Mouse (Mus musculus): ENCODE data around the gene Phc3. TPM values are rescaled to one million over a fixed set of nuclear protein-coding genes. Genes with fewer than 3 reads are reported as not detected.
A peak's percentile ranks its signal among the peaks of the same experiment; 100 is the strongest.

Gene Phc3
- total RNA-seq, 2 experiments from 2014 or later = 40.8 to 41.3 TPM

- intact Hi-C loops (cut with DNase I) = loop anchor here (1.0 to 2.0 kb wide), 2 partner anchors 27 to 393 kb away; partner anchors contain the start of genes Mynn and Phc3
- no peak; the same call in 1 of the 2 replicates for TF ChIP-seq CTCF (IDR thresholded peaks at IDR 0.05)
- DNase-seq (ENCODE audit: extremely low spot score in 1 of 2, low spot score in 2 of 2) = peak in 1 of 2 experiments; percentile 57
- H3K4me3 ChIP-seq = peak overlapping the region; percentile 84
- H3K27ac ChIP-seq = peak overlapping the region; percentile 95
These were observed 26.9 kb upstream of the Phc3 start for GRCm38 (mm10) chr3:30995899-30996687.

GRCm38 (mm10) chr3:30995283-30995898, 26.2 kb upstream of the Phc3 start, which contains the start of gene Prkci:
Prkci (plus strand) TSS chr3:30995747.
- TF ChIP-seq CTCF (IDR thresholded peaks at IDR 0.05) = no peak
- peak within 1 kb of the TSS; percentile 95 for H3K27ac ChIP-seq
- intact Hi-C loops (cut with DNase I) = loop anchor here (1.0 kb wide), 1 partner anchor 26 kb away; the partner anchor contains the start of gene Phc3
- peak; percentile 90 to 91 for DNase-seq (ENCODE audit: extremely low spot score in 1 of 2, low spot score in 2 of 2)
- H3K4me3 ChIP-seq = peak within 1 kb of the TSS; percentile 84

GRCm38 (mm10) chr3:30994859-30995258, 25.6 kb upstream of the Phc3 start:
- no peak for TF ChIP-seq CTCF (IDR thresholded peaks at IDR 0.05)
- DNase-seq (ENCODE audit: extremely low spot score in 1 of 2, low spot score in 2 of 2) = no peak
- Histone ChIP-seq H3K27ac (peak overlapping the region; percentile 95), H3K4me3 (peak overlapping the region; percentile 84)
- intact Hi-C loops (cut with DNase I) = loop anchor here (1.0 kb wide), 1 partner anchor 26 kb away; the partner anchor contains the start of gene Phc3

GRCm38 (mm10) chr3:30993066-30993573, 23.9 kb upstream of the Phc3 start:
- TF ChIP-seq CTCF (IDR thresholded peaks at IDR 0.05) = no peak
- no peak for DNase-seq (ENCODE audit: extremely low spot score in 1 of 2, low spot score in 2 of 2)
- no peak overlapping the region for H3K27ac ChIP-seq
- H3K4me3 ChIP-seq = no peak overlapping the region
- intact Hi-C loops (cut with DNase I) = no loop called here

- no peak overlapping the region for H3K27ac ChIP-seq
- no peak for DNase-seq (ENCODE audit: extremely low spot score in 1 of 2, low spot score in 2 of 2)
- no peak for TF ChIP-seq CTCF (IDR thresholded peaks at IDR 0.05)
- H3K4me3 ChIP-seq = no peak overlapping the region
- intact Hi-C loops (cut with DNase I) = no loop called here
These were observed 22.9 kb upstream of the Phc3 start for GRCm38 (mm10) chr3:30992161-30992560.

GRCm38 (mm10) chr3:30987396-30988318, 18.4 kb upstream of the Phc3 start:
- no peak overlapping the region for H3K27ac ChIP-seq

GRCm38 (mm10) chr3:30982924-30983536, 13.8 kb upstream of the Phc3 start:
- DNase-seq (ENCODE audit: extremely low spot score in 1 of 2, low spot score in 2 of 2) = no peak
- no peak overlapping the region for H3K4me3 ChIP-seq
- TF ChIP-seq CTCF (IDR thresholded peaks at IDR 0.05) = no peak
- H3K27ac ChIP-seq = no peak overlapping the region
- intact Hi-C loops (cut with DNase I) = no loop called here

More at GRCm38 (mm10) chr3:30987396-30988318, 18.4 kb upstream of the Phc3 start:
- H3K4me3 ChIP-seq = no peak overlapping the region
- intact Hi-C loops (cut with DNase I) = no loop called here
- no peak for DNase-seq (ENCODE audit: extremely low spot score in 1 of 2, low spot score in 2 of 2)
- no peak for TF ChIP-seq CTCF (IDR thresholded peaks at IDR 0.05)

- H3K27ac ChIP-seq = no peak overlapping the region
- no peak for TF ChIP-seq CTCF (IDR thresholded peaks at IDR 0.05)
- no peak overlapping the region for H3K4me3 ChIP-seq
- intact Hi-C loops (cut with DNase I) = no loop called here
- no peak for DNase-seq (ENCODE audit: extremely low spot score in 1 of 2, low spot score in 2 of 2)
These were observed 12.6 kb upstream of the Phc3 start for GRCm38 (mm10) chr3:30981616-30982380.

GRCm38 (mm10) chr3:30976991-30977603, 7.9 kb upstream of the Phc3 start:
- TF ChIP-seq CTCF (IDR thresholded peaks at IDR 0.05) = no peak
- H3K27ac ChIP-seq = no peak overlapping the region
- intact Hi-C loops (cut with DNase I) = no loop called here
- no peak overlapping the region for H3K4me3 ChIP-seq
- no peak for DNase-seq (ENCODE audit: extremely low spot score in 1 of 2, low spot score in 2 of 2)

Data from left cerebral cortex, adult 2 months (tissue).